Mouse (Mus musculus) inflammation-experienced regulatory T-cells, adult 6 months (primary cell): ENCODE results near the gene Cemip. TPM values are rescaled to one million over a fixed set of nuclear protein-coding genes. Genes with fewer than 3 reads are reported as not detected.
"Not testable (repeated sequence)": the region's sequence is repeated elsewhere in the genome, so short reads cannot be mapped to it uniquely, and the experiment has no call there.

ENCODE experiments used
- ATAC-seq: one replicate; pipeline ENCODE4 v1.8.0; 2017
- polyA plus RNA-seq, 3 experiments: library from polyadenylated mRNA; unstranded; fragments of 100-300 nt; shearing (Covaris generic); gene quantifications; one replicate each; pipeline ENCODE4 v1.2.1; 2017

The Cemip gene
- under 1 TPM in 1 of 3 experiments, not detected in 2; 0.20 TPM for polyA plus RNA-seq

DNA sequence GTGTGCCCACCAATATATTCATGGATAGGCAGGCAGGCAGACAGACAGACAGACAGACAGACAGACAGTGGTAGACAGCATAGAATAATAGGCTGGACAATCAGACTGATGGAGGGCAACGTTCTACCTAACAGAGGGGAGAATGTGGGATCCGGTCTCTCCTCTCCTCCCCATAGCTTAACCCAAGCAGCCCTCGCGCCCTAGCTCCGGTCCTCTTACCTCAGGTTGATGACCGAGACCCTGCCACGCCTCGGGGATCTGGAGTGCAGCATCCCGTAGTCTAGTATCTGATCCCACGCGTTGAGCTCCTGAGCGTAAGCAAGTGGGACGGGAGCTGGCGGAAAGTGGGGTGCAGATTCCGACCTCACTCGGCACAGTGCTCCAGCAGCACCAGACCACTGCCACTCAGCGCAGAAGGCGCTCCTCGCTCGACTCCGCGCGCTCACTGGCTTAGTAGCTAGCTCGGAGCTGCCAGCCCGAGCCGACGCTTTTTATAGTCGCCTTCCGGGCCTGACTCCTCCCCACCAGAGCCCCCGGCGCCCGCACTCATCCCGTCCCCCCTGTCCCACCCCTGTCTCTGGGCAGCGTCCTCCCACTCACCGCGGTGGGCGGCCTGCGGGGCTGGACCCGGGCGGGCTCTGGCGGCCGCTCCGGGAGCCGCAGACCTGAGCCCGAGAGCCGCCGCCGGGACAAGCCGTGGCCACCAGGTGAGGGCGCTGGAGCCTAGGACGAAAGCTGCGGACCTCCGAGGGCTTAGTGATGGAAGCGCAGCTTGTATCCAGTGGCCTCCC, at the start of gene Cemip:
Gene Cemip, minus strand, starts transcription at position 464 of the 791 bp plus-strand sequence.
- peak; percentile 60 for ATAC-seq

DNA sequence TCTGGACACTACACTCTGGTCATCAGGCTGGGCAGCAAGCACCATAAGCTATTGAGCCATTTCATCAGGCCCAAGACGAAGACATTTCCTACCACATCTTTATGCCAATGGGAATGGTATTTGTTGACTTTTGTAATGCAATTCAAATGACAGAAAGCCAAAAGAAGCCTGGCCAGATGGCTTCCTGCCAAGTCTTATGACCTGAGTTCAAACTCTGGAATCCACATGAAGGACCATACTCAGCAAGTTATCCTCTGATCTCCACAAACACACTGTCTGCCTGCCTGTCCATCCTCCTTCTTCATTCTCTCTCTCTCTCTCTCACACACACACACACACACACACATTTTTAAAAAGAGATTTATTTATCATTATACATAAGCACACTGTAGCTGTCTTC, 46.4 kb upstream of the Cemip start:
- no peak for ATAC-seq

DNA sequence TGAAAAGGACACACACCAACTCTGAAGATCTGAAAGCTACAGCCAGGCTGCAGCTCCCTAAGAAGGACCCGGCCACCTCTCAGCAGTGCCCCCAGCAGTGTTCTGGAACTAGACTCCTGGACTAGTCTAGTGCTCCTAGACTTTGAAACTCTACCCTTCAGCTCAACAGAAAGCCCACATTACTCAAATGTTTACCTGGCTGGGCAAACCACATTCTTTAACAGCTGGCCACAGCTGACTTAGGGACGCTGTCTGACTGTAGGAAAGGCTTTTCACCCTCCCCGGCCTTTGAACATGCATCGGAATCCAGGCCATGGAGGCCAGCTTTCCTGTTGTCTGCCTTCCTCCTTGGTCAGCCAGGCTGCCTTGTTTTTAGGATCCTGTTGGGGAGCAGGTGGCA, 45.4 kb upstream of the Cemip start:
- ATAC-seq = no peak

- ATAC-seq = no peak
Observed at GRCm38 (mm10) chr7:84128661-84129060, 42.4 kb upstream of the Cemip start.

GRCm38 (mm10) chr7:84125730-84126129, 39.4 kb upstream of the Cemip start:
- no peak for ATAC-seq

GRCm38 (mm10) chr7:84123651-84124050, 37.3 kb upstream of the Cemip start:
- ATAC-seq = not testable (repeated sequence)

GRCm38 (mm10) chr7:84121778-84122177, 35.5 kb upstream of the Cemip start:
- no peak for ATAC-seq

DNA sequence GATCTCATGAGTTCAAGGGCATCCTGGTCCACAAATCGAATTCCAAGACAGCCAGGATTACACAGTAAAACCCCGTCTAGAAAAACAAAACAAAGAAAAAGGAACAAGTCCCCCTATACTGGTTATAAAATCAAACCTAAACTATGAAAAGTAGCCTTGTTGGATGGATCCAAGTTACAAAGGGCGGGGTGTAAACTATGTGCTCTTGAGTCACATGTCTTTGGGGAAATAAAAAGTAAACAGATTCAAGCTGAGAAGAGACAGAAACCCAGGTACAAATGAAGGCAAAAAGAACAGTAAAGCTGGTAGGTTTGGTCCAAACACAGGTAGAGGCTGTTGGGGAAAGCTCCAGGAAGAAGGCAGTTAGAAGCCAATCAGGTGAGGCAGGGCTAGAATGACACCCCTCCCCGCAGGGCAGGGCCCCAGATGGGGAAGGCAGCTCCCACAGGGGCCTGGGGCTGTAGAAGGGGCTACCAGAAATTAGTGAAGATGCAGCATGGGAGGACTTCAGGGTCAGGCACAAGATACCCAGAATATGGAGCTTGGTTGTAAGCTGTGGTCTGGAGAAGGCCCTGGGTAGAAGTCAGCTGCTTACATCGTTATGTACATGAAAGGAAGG, 33.9 kb upstream of the Cemip start:
- ATAC-seq = peak; percentile 26

- peak; percentile 39 for ATAC-seq
Observed at GRCm38 (mm10) chr7:84119216-84120105, 33.2 kb upstream of the Cemip start.

- ATAC-seq = no peak
Observed at GRCm38 (mm10) chr7:84117543-84118122, 31.3 kb upstream of the Cemip start.

GRCm38 (mm10) chr7:84116621-84117542, 30.6 kb upstream of the Cemip start:
- no peak for ATAC-seq

- ATAC-seq = peak; percentile 75
Observed at GRCm38 (mm10) chr7:84115385-84115784, 29.1 kb upstream of the Cemip start.

GRCm38 (mm10) chr7:84114775-84115174, 28.5 kb upstream of the Cemip start:
- no peak for ATAC-seq

GRCm38 (mm10) chr7:84113035-84113390, 26.7 kb upstream of the Cemip start:
- ATAC-seq = no peak

DNA sequence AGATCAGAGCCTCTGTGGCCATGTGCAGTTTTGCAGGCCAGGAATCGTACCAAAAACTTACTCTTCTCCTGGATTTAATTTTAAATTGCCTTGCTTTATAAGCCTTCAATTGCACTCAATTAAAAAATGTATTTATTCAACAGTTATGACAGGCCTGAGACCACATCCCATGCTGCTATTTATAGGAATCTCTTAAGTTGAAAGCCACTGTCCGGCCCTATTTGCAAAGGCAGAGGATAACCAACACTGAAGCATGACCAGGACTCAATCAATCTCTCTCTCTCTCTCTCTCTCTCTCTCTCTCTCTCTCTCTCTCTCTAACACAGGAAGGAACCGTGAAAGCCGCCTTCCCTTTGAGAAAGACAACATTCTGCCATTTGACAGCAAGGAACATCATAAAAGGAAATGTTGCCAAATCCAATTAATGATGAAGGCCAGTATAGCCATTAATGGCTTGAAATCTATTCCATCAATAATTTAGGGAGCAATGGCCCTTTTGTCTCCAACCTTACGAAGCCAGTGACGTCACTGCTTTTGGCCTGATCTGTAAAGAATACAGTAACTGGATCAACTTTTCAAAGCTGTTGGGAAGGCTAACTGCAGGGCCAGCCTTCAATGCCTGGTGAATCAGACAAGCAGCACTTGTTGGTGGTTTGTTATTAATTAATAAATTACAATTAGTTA, 26.2 kb upstream of the Cemip start:
- no peak for ATAC-seq

- ATAC-seq = no peak
Observed at GRCm38 (mm10) chr7:84111716-84112350, 25.5 kb upstream of the Cemip start.

DNA sequence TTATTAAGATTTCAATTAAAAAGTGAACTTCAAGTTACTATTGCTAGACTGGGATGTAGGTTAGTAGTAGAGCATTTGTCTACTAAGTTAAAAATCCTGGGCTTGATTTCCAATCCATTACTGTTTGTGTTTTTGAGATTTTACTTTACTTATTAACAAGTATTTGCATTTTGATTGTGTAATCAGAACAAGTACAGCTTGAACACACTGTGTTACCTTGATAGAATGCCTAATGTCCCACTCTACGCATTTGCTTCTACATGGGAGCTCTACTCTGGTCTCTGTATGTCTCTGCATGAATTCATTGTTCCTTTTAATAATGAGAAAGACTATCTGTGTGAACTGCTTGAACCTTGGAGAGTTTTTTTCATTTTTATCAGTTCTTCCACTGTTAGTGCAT, 20.6 kb upstream of the Cemip start:
- no peak for ATAC-seq

GRCm38 (mm10) chr7:84102589-84102988, 16.3 kb upstream of the Cemip start:
- no peak for ATAC-seq

DNA sequence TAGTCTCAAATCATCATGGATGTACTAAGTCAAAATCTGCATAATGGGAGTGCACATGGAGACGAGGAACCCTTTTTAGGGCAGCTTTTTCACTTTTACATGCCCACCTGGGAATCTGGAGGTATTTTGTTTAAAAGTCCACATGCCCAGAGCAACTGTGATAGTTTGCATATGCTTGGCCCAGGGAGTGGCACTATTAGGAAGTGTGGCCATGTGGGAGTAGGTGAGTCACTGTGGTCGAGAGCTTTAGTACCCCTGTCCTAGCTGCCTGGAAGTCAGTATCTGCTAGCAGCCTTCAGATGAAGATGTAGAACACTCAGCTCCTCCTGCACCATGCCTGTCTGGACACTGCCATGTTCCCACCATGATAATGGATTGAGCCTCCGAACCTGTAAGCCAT, 14.4 kb upstream of the Cemip start:
- ATAC-seq = no peak

GRCm38 (mm10) chr7:84098098-84098497, 11.8 kb upstream of the Cemip start:
- no peak for ATAC-seq

DNA sequence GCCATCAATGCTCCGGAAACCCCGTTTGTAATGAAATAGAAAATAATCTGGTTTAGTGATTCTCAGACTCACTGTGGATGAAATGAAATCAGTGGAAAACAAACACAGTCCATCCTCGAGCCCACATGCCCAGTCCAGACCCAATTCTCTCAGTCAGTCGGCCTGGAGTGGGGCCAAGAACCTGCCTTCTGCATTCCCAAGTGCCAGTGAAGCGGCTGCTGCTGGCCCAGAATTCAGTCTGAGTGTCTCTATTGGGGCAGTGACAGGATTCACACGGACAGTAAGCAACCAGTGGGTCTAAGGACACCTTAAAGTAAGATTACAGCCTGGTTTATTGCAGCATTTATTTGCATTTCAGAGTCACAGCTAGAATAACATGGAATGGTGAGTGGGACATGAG, 10.2 kb upstream of the Cemip start:
- ATAC-seq = no peak
